Mouse (Mus musculus) brain, embryonic 18.5 days (tissue): ENCODE data around the gene Dpep2nb.

Experiments used
- DNase-seq: peaks from one replicate; pipeline ENCODE4 v3.0.0-alpha.2; 2012; ENCODE audit warnings: low read depth, low spot score

Gene Dpep2nb

DNA sequence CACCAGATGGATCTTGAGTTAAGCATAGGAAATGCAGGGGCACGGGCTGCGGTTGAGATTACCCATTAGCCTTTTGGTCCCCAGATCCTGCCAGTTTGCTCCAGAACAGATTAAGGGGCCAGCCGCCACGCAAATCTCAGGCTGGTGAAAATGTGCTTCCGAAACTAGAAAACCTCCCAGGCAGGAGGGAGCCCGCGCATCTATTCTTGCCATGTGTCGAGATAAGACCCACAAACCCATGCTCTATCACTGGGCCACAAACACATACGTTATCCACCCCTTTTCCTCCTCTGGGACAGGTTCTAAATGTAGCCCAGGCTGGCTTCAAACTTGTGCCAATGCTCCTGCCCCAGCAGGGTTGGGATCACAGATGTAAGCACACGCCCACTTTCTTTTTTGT is 44.2 kb downstream of the Dpep2nb start:
- no peak for DNase-seq

DNA sequence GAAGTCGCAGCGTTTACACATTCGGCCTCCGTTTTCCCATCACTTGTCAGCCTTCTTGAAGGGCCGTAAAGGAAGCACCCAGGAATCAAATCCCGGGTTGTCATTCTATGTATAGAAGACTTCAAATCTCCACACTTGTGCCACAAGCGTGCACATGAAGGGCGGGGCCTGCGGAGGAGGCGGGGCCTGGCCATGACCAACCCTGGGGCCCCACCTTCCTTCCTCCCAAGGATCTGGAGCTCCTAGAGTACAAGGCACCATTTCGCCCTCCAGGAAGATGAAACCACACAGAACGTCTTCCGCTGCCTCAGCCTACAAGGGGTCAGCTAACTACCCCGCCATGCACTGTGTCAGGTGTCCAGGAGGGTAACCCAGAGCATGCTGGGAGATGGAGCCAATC is 44.7 kb downstream of the Dpep2nb start:
- no peak for DNase-seq

DNA sequence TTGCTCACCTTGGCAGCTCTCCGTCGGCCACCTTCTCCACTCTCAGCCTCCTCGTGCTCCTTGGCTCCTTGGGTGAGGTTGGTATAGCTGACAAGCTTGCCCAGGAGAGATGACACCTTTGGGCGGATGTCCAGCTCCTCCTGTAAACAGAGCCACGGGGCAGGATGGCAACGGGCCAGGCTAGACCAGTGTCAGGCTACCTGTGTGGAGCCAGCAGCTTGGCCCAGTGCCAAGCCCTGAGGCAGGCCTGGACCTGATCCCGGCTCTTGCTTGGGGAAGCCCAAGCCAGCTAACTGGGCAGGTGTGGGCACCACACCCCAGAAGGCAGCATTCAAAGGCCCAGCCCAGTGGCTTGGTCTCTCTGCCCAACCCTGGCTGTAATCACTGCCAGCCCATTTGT is 46.4 kb downstream of the Dpep2nb start:
- no peak for DNase-seq

DNA sequence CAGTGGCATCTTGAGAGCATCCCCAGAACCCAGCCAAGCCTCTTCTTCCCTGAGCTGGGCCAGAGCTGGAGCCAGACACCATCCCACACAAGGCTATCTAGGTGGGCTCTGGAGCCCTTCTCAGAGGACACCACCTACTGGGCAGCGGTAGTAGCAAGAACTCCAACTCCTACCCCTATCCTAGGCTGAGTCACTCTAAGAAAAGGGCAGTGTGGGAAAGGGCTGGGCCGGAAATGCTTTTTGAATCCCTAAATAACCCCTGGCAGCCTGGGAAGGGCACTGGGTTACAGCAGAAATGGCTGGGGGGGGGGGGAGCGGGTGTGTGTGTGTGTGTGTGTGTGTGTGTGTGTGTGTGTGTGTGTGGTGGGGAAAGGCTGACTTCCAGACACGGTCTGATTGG is 48.0 kb downstream of the Dpep2nb start:
- no peak for DNase-seq

DNA sequence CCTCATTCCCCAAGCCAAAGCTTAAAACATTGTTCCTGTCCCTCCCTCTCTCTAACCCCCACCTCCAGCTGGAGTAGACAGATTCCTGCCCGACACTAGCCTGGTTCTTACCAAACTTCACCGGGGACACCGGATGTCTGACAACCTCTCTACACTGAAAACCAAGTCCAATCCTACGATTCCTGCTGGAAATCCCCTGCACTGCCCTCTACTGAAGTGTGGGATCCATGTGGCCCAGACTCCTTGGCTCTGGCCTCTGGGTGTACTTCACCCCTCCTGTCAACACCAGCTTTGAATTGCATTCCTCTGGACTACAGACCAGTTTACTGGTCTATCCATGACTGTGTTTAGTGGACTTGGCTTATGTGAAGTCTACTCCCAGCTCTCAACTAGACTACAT is 49.2 kb downstream of the Dpep2nb start:
- no peak for DNase-seq

DNA sequence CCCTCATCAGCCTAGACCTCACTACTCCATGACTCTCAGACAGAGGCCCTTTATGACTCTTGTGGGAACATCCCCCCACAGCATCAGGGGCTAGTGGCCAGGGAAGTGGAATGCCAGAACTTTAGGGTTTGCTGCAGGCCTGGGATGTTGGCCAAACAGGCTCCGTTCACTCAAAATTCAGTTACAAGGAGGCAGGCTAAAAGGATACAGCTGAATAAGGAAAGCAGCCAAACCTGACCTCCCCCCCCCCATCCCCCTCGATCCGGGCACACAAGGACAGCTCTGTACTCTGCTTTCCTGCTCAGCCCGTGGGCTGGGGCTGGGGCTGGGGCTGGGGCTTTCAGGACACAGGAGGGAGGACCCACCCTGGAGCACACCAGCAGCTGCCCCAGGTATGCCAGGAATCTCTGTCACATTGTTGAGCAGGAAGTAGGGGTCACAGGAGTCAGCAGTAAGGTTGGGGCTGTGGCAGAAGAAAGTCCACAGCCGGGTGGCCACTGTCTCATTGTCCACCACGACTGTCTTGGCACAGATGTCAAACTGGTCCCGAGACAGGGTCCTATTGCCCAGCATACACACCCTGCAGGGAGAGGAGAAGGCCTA is 54.6 kb downstream of the Dpep2nb start:
- no peak for DNase-seq

DNA sequence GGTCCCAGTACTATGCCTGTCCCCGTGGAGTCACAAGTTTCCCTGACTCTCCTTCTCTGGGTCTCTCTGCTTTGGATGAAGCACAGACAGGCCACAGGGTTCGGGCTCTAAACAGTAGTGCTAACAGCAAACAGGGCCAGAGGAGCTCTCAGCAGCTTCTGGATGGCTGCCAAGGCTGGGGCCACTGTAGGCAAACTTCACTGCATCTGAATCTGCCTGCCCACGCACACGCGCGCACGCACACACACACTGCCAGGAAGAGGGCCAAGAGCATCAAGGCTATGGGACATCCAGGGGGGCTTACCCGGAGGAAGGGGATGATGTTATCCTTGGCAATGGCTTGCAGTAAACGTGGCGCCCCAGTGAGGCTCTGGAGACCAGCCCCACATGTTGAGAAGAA is 56.4 kb downstream of the Dpep2nb start:
- DNase-seq, result no peak
